12 mouse cellular contexts compared by ENCODE assay signal in genomic region chr4:100811057-100811695, GRCm38 (mm10). TPM values are rescaled to one million over a fixed set of nuclear protein-coding genes. Genes with fewer than 3 reads are reported as not detected.
DNase-seq lines count a peak whose midpoint lies in the region; ATAC-seq lines count a peak whose summit lies in the region.
"Had no signal": no experiment of that assay in that cellular context is flagged by ENCODE, and none has a peak within 500 bp of the region (broad histone marks: within the 10 kb centered on the region; RNA-seq: fewer than 3 reads in every experiment).

No protein-coding gene starts in this region.

- peak overlapping the region; percentile 31; the same call in 1 of the 2 replicates for H3K27ac ChIP-seq in kidney, embryonic 16.5 days (ENCODE audit: low read length)
- peak overlapping the region; percentile 27; the same call in 1 of the 2 replicates for H3K27ac ChIP-seq in midbrain, embryonic 11.5 days (ENCODE audit: low read depth, low read length)
- H3K27ac ChIP-seq: embryonic facial prominence, embryonic 15.5 days had no signal

- H3K9me3 ChIP-seq in kidney, embryonic 16.5 days (ENCODE audit: low read length): no peaks in the 10 kb centered on the region
- H3K9me3 ChIP-seq in midbrain, embryonic 11.5 days (ENCODE audit: control insufficient read depth, low read length): no peaks in the 10 kb centered on the region
- H3K9me3 ChIP-seq: embryonic facial prominence, embryonic 15.5 days; megakaryocyte, embryonic 14.5 days had no signal

- H3K4me1 ChIP-seq in kidney, embryonic 16.5 days (ENCODE audit: insufficient read depth, low read length): peaks cover 26% of the 10 kb centered on the region
- peaks cover 25% of the 10 kb centered on the region for H3K4me1 ChIP-seq in midbrain, embryonic 11.5 days (ENCODE audit: control insufficient read depth, insufficient read depth, low read length)
- H3K4me1 ChIP-seq: megakaryocyte, embryonic 14.5 days had no signal

- WGBS in kidney, embryonic 16.5 days: 29% methylated on average over 5 of the region's 5 CpGs
- WGBS in midbrain, embryonic 11.5 days: 12% methylated on average over 5 of the region's 5 CpGs

- H3K9ac ChIP-seq in kidney, embryonic 16.5 days (replicated peaks; ENCODE audit: low read length): no peak overlapping the region
- H3K9ac ChIP-seq in midbrain, embryonic 11.5 days (ENCODE audit: low read length): no peak overlapping the region
- H3K9ac ChIP-seq: embryonic facial prominence, embryonic 15.5 days had no signal

- H3K27me3 ChIP-seq in kidney, embryonic 16.5 days (ENCODE audit: insufficient read depth, low read length): no peaks in the 10 kb centered on the region
- no peaks in the 10 kb centered on the region for H3K27me3 ChIP-seq in midbrain, embryonic 11.5 days (ENCODE audit: control insufficient read depth, insufficient read depth, low read length)
- H3K27me3 ChIP-seq: embryonic facial prominence, embryonic 15.5 days; megakaryocyte, embryonic 14.5 days had no signal

- peak overlapping the region; percentile 32 for H3K4me2 ChIP-seq in kidney, embryonic 16.5 days (replicated peaks; ENCODE audit: low read depth, low read length)
- peak overlapping the region; percentile 17; the same call in 1 of the 2 replicates for H3K4me2 ChIP-seq in midbrain, embryonic 11.5 days
- H3K4me2 ChIP-seq: embryonic facial prominence, embryonic 15.5 days had no signal

- no peak overlapping the region for H3K4me3 ChIP-seq in kidney, embryonic 16.5 days (ENCODE audit: low read length)
- H3K4me3 ChIP-seq in midbrain, embryonic 11.5 days (ENCODE audit: low read depth, low read length): no peak overlapping the region
- H3K4me3 ChIP-seq: embryonic facial prominence, embryonic 15.5 days; megakaryocyte, embryonic 14.5 days had no signal

- ATAC-seq in kidney, embryonic 16.5 days (ENCODE audit: low FRiP score, low TSS enrichment): no peak
- ATAC-seq in midbrain, embryonic 11.5 days (ENCODE audit: low FRiP score): peak; percentile 54; the same call in 1 of the 2 replicates

- intact Hi-C loops in left cerebral cortex, postnatal 36 days (cut with DNase I): no loop called here

- H3K36me3 ChIP-seq in kidney, embryonic 16.5 days (ENCODE audit: insufficient read depth, low read length): no peaks in the 10 kb centered on the region
- H3K36me3 ChIP-seq in midbrain, embryonic 11.5 days (ENCODE audit: control insufficient read depth, insufficient read depth, low read length): no peaks in the 10 kb centered on the region
- H3K36me3 ChIP-seq: embryonic facial prominence, embryonic 15.5 days had no signal

- peak; percentile 38 for DNase-seq in embryo, embryonic 11 days
- no peak for DNase-seq in embryo, embryonic 9.5 days (ENCODE audit: extremely low spot score)
- no peak for DNase-seq in kidney, adult 9 months
- DNase-seq in R1 (ENCODE audit: low read depth, low spot score) (peak; percentile 62), adipocyte (ENCODE audit: low spot score) (no peak)
- no peak for DNase-seq in midbrain, embryonic 11.5 days (ENCODE audit: low spot score, missing footprints)
- no peak for DNase-seq in left cerebral cortex, postnatal 36 days (ENCODE audit: low spot score in 2 of 2)
- DNase-seq: adrenal gland, adult 2 months; heart, postnatal 10 days had no signal

RNA-seq across cellular contexts. Expression of gene Cachd1, which starts 34.7 kb away (rescaled TPM):
- 12.0 and 17.9 TPM in 2 replicates for polyA plus RNA-seq in kidney, embryonic 16.5 days (2015; fragmentation: Nextera tagmentation; extraction: Ambion mirVana)
- 36.3 and 39.0 TPM in 2 replicates for polyA plus RNA-seq in midbrain, embryonic 11.5 days (2014; fragmentation: Nextera tagmentation; extraction: Ambion mirVana)
- 10 to 100 TPM; 13.6 to 16.9 TPM for total RNA-seq in left cerebral cortex, postnatal 36 days (2021)

Comparison
In these comparisons a context has a peak if more than half of its experiments do, and no peak if none do; other contexts are left out.
1. DNase-seq: peak in embryo, embryonic 11 days (single experiment) and R1 (single experiment); none in embryo, embryonic 9.5 days (single experiment), kidney, adult 9 months (single experiment), midbrain, embryonic 11.5 days (single experiment), left cerebral cortex, postnatal 36 days (0 of 2) and adipocyte (single experiment).